Mouse (Mus musculus) left cerebral cortex, postnatal 14 days (tissue): ENCODE results near the gene Krt32. TPM values are rescaled to one million over a fixed set of nuclear protein-coding genes. Genes with fewer than 3 reads are reported as not detected.

ENCODE experiments used
- DNase-seq, 2 experiments: peaks; one replicate each; pipeline ENCODE4 v3.0.0; 2021 to 2022; ENCODE audit warnings: low spot score in 2 of 2, mixed read lengths in 1 of 2
- intact Hi-C: fragments of 180-260 bp; cut with DNase I; formaldehyde crosslinking; loops from one replicate; pipeline ENCODE4 v1.15.1; 2025
- long read RNA-seq, 2 experiments: library from polyadenylated mRNA; stranded (forward); transcript quantifications; one replicate each; pipeline ENCODE4 v2.0.0; 2021
- total RNA-seq, 2 experiments: library from RNA; stranded (reverse); gene quantifications; 2 replicates each; pipeline ENCODE4 v1.2.3; 2021

Gene Krt32
- not detected for total RNA-seq
- long read RNA-seq, experiment 1, result 0 reads
- long read RNA-seq, experiment 2, result 0 reads

- no peak for DNase-seq
- intact Hi-C loops, result no loop called here
These were observed at the start of gene Krt32 for GRCm38 (mm10) chr11:100087861-100088260. Gene Krt32, minus strand, starts transcription at chr11:100088226.

- intact Hi-C loops, result no loop called here
- peak in 1 of 2 experiments; percentile 9 for DNase-seq
These were observed 49.7 kb upstream of the Krt32 start for GRCm38 (mm10) chr11:100137693-100138092.

- DNase-seq, result no peak
- intact Hi-C loops, result no loop called here
These were observed 48.5 kb upstream of the Krt32 start for GRCm38 (mm10) chr11:100136559-100136958.

GRCm38 (mm10) chr11:100135731-100136130 lies 47.7 kb upstream of the Krt32 start, which contains the start of gene Krt15:
Gene Krt15, minus strand, starts transcription at chr11:100135928.
- DNase-seq, result no peak
- intact Hi-C loops, result no loop called here

- intact Hi-C loops, result no loop called here
- DNase-seq, result no peak
These were observed 36.9 kb upstream of the Krt32 start for GRCm38 (mm10) chr11:100124901-100125300.

- intact Hi-C loops, result no loop called here
- no peak for DNase-seq
These were observed 33.4 kb upstream of the Krt32 start, which contains the start of gene Krt13 for GRCm38 (mm10) chr11:100121466-100121865. Gene Krt13, minus strand, starts transcription at chr11:100121566.

- no peak for DNase-seq
- intact Hi-C loops, result no loop called here
These were observed 32.3 kb upstream of the Krt32 start for GRCm38 (mm10) chr11:100120331-100120730.

- intact Hi-C loops, result no loop called here
- DNase-seq, result no peak
These were observed 25.7 kb upstream of the Krt32 start for GRCm38 (mm10) chr11:100113742-100114029.

GRCm38 (mm10) chr11:100112935-100113741 lies 25.1 kb upstream of the Krt32 start:
- intact Hi-C loops, result no loop called here
- no peak for DNase-seq

GRCm38 (mm10) chr11:100105576-100106122 lies 17.6 kb upstream of the Krt32 start, which contains the start of gene Krt36:
Gene Krt36, minus strand, starts transcription at chr11:100105626.
- intact Hi-C loops, result no loop called here
- DNase-seq, result no peak

GRCm38 (mm10) chr11:100102693-100103429 lies 14.8 kb upstream of the Krt32 start:
- intact Hi-C loops, result no loop called here

GRCm38 (mm10) chr11:100100391-100100790 lies 12.4 kb upstream of the Krt32 start:
- DNase-seq, result no peak
- intact Hi-C loops, result no loop called here

More at GRCm38 (mm10) chr11:100102693-100103429, 14.8 kb upstream of the Krt32 start:
- DNase-seq, result no peak

GRCm38 (mm10) chr11:100097819-100098218 lies 9.8 kb upstream of the Krt32 start:
- intact Hi-C loops, result no loop called here
- DNase-seq, result no peak

- DNase-seq, result no peak
- intact Hi-C loops, result no loop called here
These were observed 8.1 kb upstream of the Krt32 start, which contains the start of gene Krt35 for GRCm38 (mm10) chr11:100096141-100096540. Gene Krt35, minus strand, starts transcription at chr11:100096241.

- intact Hi-C loops, result no loop called here
- DNase-seq, result peak in 1 of 2 experiments; percentile 22
These were observed 476 bp upstream of the Krt32 start for GRCm38 (mm10) chr11:100088378-100089025.

GRCm38 (mm10) chr11:100073873-100074272 lies 14.2 kb downstream of the Krt32 start:
- no peak for DNase-seq
- intact Hi-C loops, result no loop called here

GRCm38 (mm10) chr11:100067293-100068036 lies 20.6 kb downstream of the Krt32 start:
- intact Hi-C loops, result no loop called here

GRCm38 (mm10) chr11:100066236-100067010 lies 21.6 kb downstream of the Krt32 start:
- no peak for DNase-seq
- intact Hi-C loops, result no loop called here

More at GRCm38 (mm10) chr11:100067293-100068036, 20.6 kb downstream of the Krt32 start:
- no peak for DNase-seq
